Mouse (Mus musculus) CH12.LX (cell line): ENCODE measurements at regions not wholly inside any gene's neighbourhood (a gene's known extent, or its start where the extent isn't known, plus 50 kb on each side); places are given as distances from the start of the nearest gene placed in this dataset.

Experiments used
- CHD2 ChIP-seq: IDR thresholded peaks from 2 replicates; pipeline ENCODE4 v1.6.1; 2011; ENCODE audit warnings: low read length, improper control_type of control experiment
- CTCF ChIP-seq, 2 experiments: IDR thresholded peaks in 1 of 2; conservative IDR thresholded peaks in 1 of 2; 2 replicates each; pipeline ENCODE4 v1.5.1; 2011 to 2012; ENCODE audit warnings: low read depth in 2 of 2, low read length in 2 of 2, improper control_type of control experiment in 1 of 2, inconsistent platforms in 1 of 2, mild to moderate bottlenecking in 1 of 2, moderate library complexity in 1 of 2
- POLR2A ChIP-seq: IDR thresholded peaks from 2 replicates; pipeline ENCODE4 v1.6.1; 2011; ENCODE audit warnings: low read depth, mild to moderate bottlenecking, improper control_type of control experiment, low read length
- USF1 ChIP-seq: IDR thresholded peaks from 2 replicates; pipeline ENCODE4 v1.6.1; 2014; ENCODE audit warnings: low read depth, mild to moderate bottlenecking, inconsistent platforms, low read length, improper control_type of control experiment

- TF ChIP-seq POLR2A (no peak), USF1 (no peak), CTCF (conservative IDR thresholded peaks at IDR 0.05 in 1 of 2, IDR thresholded peaks at IDR 0.05 in 1 of 2; ENCODE audit: low read depth in 2 of 2, low read length in 2 of 2) (no peak), CHD2 (no peak)
Observed at GRCm38 (mm10) chr1:71814141-71814540, 161.1 kb upstream of the Fn1 start.
